Mouse (Mus musculus) small intestine, adult 2 months (tissue): ENCODE measurements around the gene F13a1. TPM values are rescaled to one million over a fixed set of nuclear protein-coding genes. Genes with fewer than 3 reads are reported as not detected.

Source experiments
- H3K27ac ChIP-seq: fragments of 200-500 bp; 2 replicates; pipeline ENCODE4 v1.5.1; 2012; ENCODE audit warnings: low read depth, low read length, control low read depth, inconsistent platforms; ENCODE audit not compliant: insufficient read depth
- H3K27me3 ChIP-seq: fragments of 200-500 bp; 2 replicates; pipeline ENCODE4 v1.6.1; 2012; ENCODE audit warnings: mild to moderate bottlenecking, moderate library complexity, low read length, inconsistent platforms; ENCODE audit not compliant: control insufficient read depth, insufficient read depth
- H3K36me3 ChIP-seq: fragments of 200-500 bp; 2 replicates; pipeline ENCODE4 v1.6.1; 2012; ENCODE audit warnings: mild to moderate bottlenecking, low read length, control low read depth, inconsistent platforms; ENCODE audit not compliant: control insufficient read depth, insufficient read depth
- H3K4me1 ChIP-seq: fragments of 200-500 bp; 2 replicates; pipeline ENCODE4 v1.6.1; 2012; ENCODE audit warnings: low read length, inconsistent platforms, mixed read lengths; ENCODE audit not compliant: control insufficient read depth, insufficient read depth, insufficient read length
- H3K4me3 ChIP-seq: fragments of 200-500 bp; 2 replicates; pipeline ENCODE4 v1.5.1; 2012; ENCODE audit warnings: low read depth, mild to moderate bottlenecking, control low read depth, inconsistent platforms, low read length, moderate library complexity
- CTCF ChIP-seq: fragments of 200-500 bp; IDR thresholded peaks from 2 replicates; pipeline ENCODE4 v1.5.1; 2012; ENCODE audit warnings: low read depth, mild to moderate bottlenecking, control low read depth, inconsistent platforms, low read length, moderate library complexity, mixed read lengths; ENCODE audit not compliant: insufficient replicate concordance, insufficient read length; ENCODE audit errors: extremely low read depth
- POLR2A ChIP-seq: fragments of 200-500 bp; IDR thresholded peaks from 2 replicates; pipeline ENCODE4 v1.6.1; 2012; ENCODE audit warnings: low read depth, mild to moderate bottlenecking, control low read depth, inconsistent platforms, low read length, moderate library complexity
- WGBS: fragments of 180-500 bp; shearing (Covaris S2); methylation state at CpG from one replicate; pipeline ENCODE4 v1.1.7; 2018; 5-methylcytosine and 5-hydroxymethylcytosine counted together
- polyA plus RNA-seq: library from polyadenylated mRNA; depleted of rRNA; stranded (reverse); fragments of >200 nt; gene quantifications from 2 replicates; pipeline ENCODE4 v1.2.3, GENCODE M21; 2012; rRNA removed

The F13a1 gene
- polyA plus RNA-seq = 0.06 and 0.90 TPM in 2 replicates

DNA sequence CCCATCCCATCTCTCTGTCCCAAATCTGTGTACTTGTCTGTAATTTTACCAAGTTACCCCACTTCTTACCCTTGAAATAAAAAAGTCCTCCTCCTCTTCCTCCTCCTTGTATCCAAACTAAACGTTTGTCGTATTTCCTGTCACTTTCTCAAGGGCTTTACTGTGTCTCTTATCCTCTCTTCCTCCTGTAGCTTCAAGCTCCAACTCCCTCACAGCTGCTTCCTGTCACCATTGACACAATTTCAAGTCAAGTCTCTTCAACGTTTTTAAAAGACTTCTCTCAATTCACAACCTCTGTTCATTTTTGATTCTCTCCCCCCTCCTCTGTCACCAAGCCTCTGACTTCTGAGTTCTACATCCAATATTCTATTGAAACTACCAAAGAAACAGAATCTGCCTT lies at the start of gene F13a1:
F13a1 (minus strand) TSS at position 119 of the 400 bp plus-strand sequence.
- H3K27me3 ChIP-seq = no peaks in the 10 kb centered on the region
- TF ChIP-seq CTCF (no peak), POLR2A (no peak)
- 41% methylated on average over 3 of the region's 3 CpGs for WGBS

DNA sequence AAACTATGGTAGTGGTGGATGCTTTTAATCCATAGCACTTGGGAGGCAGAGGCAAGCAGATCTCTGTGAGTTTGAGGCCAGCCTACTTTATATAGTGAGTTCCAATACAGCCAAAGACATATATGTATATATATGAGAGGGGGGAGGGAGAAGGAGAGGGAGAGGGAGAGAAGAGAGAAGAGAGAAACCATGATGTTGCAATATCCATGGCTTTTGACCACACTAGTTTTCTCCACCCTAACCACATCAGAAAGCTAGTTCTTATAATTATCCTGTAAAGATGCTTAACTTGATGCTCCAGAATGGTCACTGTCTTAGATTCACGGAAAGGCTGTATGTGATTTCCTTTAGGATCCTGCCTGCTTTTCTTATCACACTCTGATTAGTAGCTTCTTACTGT lies 41.6 kb upstream of the F13a1 start:
- Histone ChIP-seq H3K4me3 (no peak overlapping the region), H3K27me3 (no peaks in the 10 kb centered on the region), H3K27ac (no peak overlapping the region), H3K36me3 (no peaks in the 10 kb centered on the region), H3K4me1 (no peaks in the 10 kb centered on the region)
- 82% methylated on average over 1 of the region's 1 CpGs for WGBS
- no peak for TF ChIP-seq POLR2A
- no peak for TF ChIP-seq CTCF

More for the DNA sequence above, at the start of gene F13a1:
- H3K27ac ChIP-seq = no peak within 1 kb of the TSS
- no peaks in the 10 kb centered on the region for H3K36me3 ChIP-seq
- no peaks in the 10 kb centered on the region for H3K4me1 ChIP-seq
- no peak within 1 kb of the TSS for H3K4me3 ChIP-seq

- Histone ChIP-seq H3K4me3 (no peak overlapping the region), H3K27me3 (no peaks in the 10 kb centered on the region), H3K27ac (no peak overlapping the region), H3K36me3 (no peaks in the 10 kb centered on the region), H3K4me1 (no peaks in the 10 kb centered on the region)
- WGBS = 45% methylated on average over 6 of the region's 6 CpGs
- TF ChIP-seq POLR2A (no peak), CTCF (no peak)
These were observed 39.1 kb upstream of the F13a1 start for GRCm38 (mm10) chr13:37089104-37089503.

DNA sequence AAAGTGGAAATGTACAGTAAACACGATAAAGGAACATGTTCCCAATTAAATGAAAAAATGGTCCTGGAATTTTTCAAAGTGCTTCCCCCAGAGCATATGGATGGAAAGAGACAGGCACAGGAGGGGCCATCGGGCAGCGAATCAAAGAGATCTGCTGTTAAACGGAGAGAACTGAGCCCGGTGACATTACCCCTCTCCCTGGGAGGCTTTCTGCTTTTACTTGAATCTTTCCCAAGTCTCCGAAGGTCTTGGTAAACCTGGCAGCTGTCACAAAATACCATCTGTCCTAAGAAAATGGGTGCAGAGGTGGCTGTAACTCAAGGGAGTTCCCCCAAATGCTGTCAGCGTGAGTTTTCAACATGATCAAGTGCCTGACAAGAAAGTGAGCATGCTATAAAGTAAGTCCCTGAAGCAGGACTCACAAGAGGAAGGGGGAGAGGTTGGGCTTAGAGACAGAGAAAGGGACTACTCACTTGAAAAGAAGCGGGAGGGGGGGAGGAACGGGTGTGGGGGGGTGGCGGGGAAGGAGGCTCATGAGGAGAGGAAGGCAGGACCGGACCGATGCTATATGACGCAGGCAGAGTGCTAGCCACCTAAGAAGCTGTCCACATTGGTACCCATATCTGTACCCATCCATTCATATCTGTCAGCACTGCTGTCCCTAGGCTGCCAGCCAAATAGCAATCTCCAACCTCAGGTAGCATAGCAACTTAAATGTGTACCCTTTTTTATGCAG lies 31.6 kb upstream of the F13a1 start:
- Histone ChIP-seq H3K36me3 (no peaks in the 10 kb centered on the region), H3K4me1 (no peaks in the 10 kb centered on the region), H3K27me3 (no peaks in the 10 kb centered on the region), H3K27ac (no peak overlapping the region), H3K4me3 (no peak overlapping the region)
- 79% methylated on average over 13 of the region's 13 CpGs for WGBS
- no peak for TF ChIP-seq CTCF
- no peak for TF ChIP-seq POLR2A

DNA sequence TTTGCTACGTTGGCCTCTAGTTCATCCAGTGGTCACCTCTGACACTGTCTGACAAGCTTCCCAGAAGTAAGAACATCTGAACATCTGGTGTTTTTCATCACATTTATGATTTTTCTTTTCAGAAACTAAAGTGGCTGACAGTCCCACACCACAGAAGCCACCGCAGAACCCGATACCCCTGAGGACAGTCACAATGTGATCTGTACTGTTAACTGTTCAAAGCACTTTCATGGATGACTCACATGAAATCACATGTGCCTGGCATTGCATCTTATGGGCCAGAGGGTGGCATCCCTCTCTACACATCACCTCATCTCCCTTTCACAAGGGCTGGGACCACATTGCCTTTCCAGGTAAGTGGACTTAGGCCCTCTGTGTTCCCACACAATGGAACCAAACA lies 21.3 kb upstream of the F13a1 start:
- H3K27me3 ChIP-seq = no peaks in the 10 kb centered on the region
- no peaks in the 10 kb centered on the region for H3K36me3 ChIP-seq
- no peak overlapping the region for H3K27ac ChIP-seq
- H3K4me1 ChIP-seq = no peaks in the 10 kb centered on the region
- no peak for TF ChIP-seq POLR2A
- TF ChIP-seq CTCF = no peak
- 75% methylated on average over 3 of the region's 3 CpGs for WGBS
- no peak overlapping the region for H3K4me3 ChIP-seq

- H3K36me3 ChIP-seq = no peaks in the 10 kb centered on the region
- no peaks in the 10 kb centered on the region for H3K4me1 ChIP-seq
- H3K4me3 ChIP-seq = no peak overlapping the region
- no peaks in the 10 kb centered on the region for H3K27me3 ChIP-seq
- no peak overlapping the region for H3K27ac ChIP-seq
- no peak for TF ChIP-seq CTCF
- TF ChIP-seq POLR2A = no peak
- 40% methylated on average over 4 of the region's 4 CpGs for WGBS
These were observed 20.8 kb upstream of the F13a1 start for GRCm38 (mm10) chr13:37070824-37071223.

- TF ChIP-seq POLR2A (no peak), CTCF (no peak)
- 85% methylated on average over 5 of the region's 5 CpGs for WGBS
- Histone ChIP-seq H3K4me1 (no peaks in the 10 kb centered on the region), H3K27me3 (no peaks in the 10 kb centered on the region), H3K27ac (no peak overlapping the region), H3K4me3 (no peak overlapping the region), H3K36me3 (no peaks in the 10 kb centered on the region)
These were observed 10.8 kb upstream of the F13a1 start for GRCm38 (mm10) chr13:37060810-37061209.
